Mouse (Mus musculus) embryonic facial prominence, embryonic 15.5 days (tissue): ENCODE data around the gene Triap1. TPM values are rescaled to one million over a fixed set of nuclear protein-coding genes. Genes with fewer than 3 reads are reported as not detected.
"Not testable (repeated sequence)": the region's sequence is repeated elsewhere in the genome, so short reads cannot be mapped to it uniquely, and the experiment has no call there.

Experiments used
- ATAC-seq: fragments of 200-750 bp; cut with Nextera tagmentation; 2 replicates; pipeline ENCODE4 v1.8.0; 2017; ENCODE audit warnings: low read depth, moderate TSS enrichment; ENCODE audit not compliant: insufficient number of reproducible peaks, low FRiP score, low TSS enrichment
- H3K27ac ChIP-seq: fragments of 300-500 bp; sonication (generic); replicated peaks from 2 replicates; pipeline ENCODE4 v1.5.1; 2015; ENCODE audit warnings: mild to moderate bottlenecking, inconsistent platforms
- H3K27me3 ChIP-seq: fragments of 300-500 bp; sonication (generic); 2 replicates; pipeline ENCODE4 v1.6.1; 2015; ENCODE audit warnings: inconsistent platforms
- H3K36me3 ChIP-seq: fragments of 300-500 bp; sonication (generic); 2 replicates; pipeline ENCODE4 v1.6.1; 2015; ENCODE audit warnings: mild to moderate bottlenecking, inconsistent platforms
- H3K4me1 ChIP-seq: fragments of 300-500 bp; sonication (generic); 2 replicates; pipeline ENCODE4 v1.6.1; 2015; ENCODE audit warnings: inconsistent platforms
- H3K4me2 ChIP-seq: fragments of 300-500 bp; sonication (generic); replicated peaks from 2 replicates; pipeline ENCODE4 v1.6.1; 2015; ENCODE audit warnings: mild to moderate bottlenecking, inconsistent platforms
- H3K4me3 ChIP-seq: fragments of 300-500 bp; sonication (generic); replicated peaks from 2 replicates; pipeline ENCODE4 v1.5.1; 2015; ENCODE audit warnings: mild to moderate bottlenecking, inconsistent platforms
- H3K9ac ChIP-seq: fragments of 300-500 bp; sonication (generic); 2 replicates; pipeline ENCODE4 v1.6.1; 2015; ENCODE audit warnings: inconsistent platforms
- H3K9me3 ChIP-seq: fragments of 300-500 bp; sonication (generic); replicated peaks from 2 replicates; pipeline ENCODE4 v1.6.1; 2016; ENCODE audit warnings: inconsistent platforms
- WGBS: fragments of 180-500 bp; shearing (Covaris S2); methylation state at CpG from one replicate; pipeline ENCODE4 v1.1.7; 2015; 5-methylcytosine and 5-hydroxymethylcytosine counted together
- polyA plus RNA-seq: library from polyadenylated mRNA; unstranded; fragments of >200 nt; fragmentation: Nextera tagmentation; extraction: Ambion mirVana; gene quantifications from 2 replicates; pipeline ENCODE4 v1.2.1, GENCODE M21; 2015

Gene Triap1
- polyA plus RNA-seq, 1 experiment from 2014 or later, result 56.4 TPM

DNA sequence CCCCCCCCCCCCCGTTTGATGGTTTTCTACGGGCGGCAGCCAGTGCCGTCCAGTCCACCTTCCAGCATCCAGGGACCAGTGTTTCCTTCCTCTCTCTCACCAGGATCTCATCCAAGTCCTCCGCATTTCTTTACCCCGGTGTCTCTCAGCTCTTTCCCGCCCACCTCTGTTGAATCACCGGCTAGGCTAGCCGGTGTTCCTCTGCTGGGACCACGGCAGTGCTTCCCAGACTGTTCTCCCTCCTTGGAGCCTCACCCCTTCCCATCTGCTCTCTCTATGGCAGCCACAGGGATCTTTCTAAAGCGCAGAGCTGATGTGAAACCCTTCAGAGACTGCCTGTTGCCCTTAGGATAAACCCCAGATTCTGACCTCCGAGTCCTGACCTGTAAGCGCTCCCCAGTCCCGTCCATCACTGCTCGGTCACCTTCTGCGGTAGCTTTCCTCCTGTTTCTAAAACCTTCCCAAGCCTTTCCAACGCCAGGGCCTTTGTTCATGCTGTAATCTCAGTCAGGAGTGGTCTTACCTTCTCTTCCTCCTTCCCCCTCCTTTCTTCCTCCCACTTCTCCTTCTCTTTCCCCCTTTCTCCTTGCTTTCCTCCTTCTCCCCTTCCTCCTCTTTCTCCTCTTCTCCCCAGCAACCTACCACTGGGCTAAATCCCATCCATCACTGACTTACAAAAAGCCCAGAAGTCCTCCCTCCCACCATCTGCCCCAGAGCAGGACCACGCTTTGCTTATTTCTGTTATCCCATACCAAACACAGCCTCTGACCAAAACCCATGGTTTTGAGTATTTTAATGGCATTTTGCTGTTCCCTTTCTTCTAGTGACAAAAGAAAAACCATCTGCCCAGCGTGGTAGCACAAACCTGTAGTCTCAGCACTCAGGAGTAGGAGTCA, 22.0 kb downstream of the Triap1 start:
- 22% methylated on average over 19 of the region's 19 CpGs for WGBS
- H3K4me2 ChIP-seq, result no peak overlapping the region
- H3K9ac ChIP-seq, result no peak overlapping the region
- H3K9me3 ChIP-seq, result no peaks in the 10 kb centered on the region
- no peak overlapping the region for H3K4me3 ChIP-seq
- no peaks in the 10 kb centered on the region for H3K27me3 ChIP-seq
- H3K27ac ChIP-seq, result no peak overlapping the region
- peaks cover 7% of the 10 kb centered on the region; the same call in 1 of the 2 replicates for H3K4me1 ChIP-seq
- no peaks in the 10 kb centered on the region for H3K36me3 ChIP-seq
- ATAC-seq, result no peak

DNA sequence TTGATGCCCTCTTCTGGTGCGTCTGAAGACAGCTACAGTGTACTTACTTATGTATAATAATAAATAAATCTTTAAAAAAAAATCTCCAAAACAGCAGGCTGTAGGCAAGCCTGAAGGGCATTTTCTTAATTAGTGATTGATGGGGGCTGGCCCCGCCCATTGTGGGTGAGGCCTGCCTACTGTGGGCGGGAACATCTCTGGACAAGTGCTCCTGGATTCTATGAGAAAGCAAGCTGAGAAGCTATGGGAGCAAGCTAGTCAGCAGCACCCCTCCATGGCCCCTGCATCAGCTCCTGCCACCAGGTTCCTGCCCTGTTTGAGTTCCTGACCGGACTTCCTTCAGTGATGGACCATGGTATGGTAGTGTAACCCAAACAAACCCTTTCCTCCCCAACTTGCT, 23.8 kb downstream of the Triap1 start:
- 86% methylated on average over 4 of the region's 4 CpGs for WGBS
- Histone ChIP-seq H3K4me3 (no peak overlapping the region), H3K27me3 (no peaks in the 10 kb centered on the region), H3K36me3 (no peaks in the 10 kb centered on the region), H3K4me2 (no peak overlapping the region), H3K9me3 (no peaks in the 10 kb centered on the region), H3K4me1 (no peaks in the 10 kb centered on the region), H3K9ac (no peak overlapping the region), H3K27ac (no peak overlapping the region)
- no peak for ATAC-seq

DNA sequence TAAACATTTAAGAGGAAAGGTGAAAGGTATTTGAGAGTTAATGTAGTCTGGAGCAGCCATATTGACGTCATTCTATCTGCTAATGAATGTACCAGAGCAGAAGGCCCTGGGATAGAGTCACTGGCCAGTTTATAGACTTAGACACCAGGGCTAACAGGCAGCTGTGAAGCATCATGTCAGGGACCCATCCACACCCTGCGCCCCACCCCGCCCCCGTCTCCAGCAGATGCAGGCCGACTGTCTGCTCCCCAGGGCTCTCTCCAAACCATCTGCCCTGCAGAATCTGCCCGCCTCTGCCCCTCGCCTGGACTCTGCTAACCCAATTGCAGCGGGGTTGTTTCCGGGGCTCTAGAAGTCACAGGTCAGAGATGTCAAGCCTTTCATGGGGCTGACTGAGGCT, 30.7 kb downstream of the Triap1 start:
- no peak overlapping the region for H3K4me2 ChIP-seq
- H3K36me3 ChIP-seq, result no peaks in the 10 kb centered on the region
- H3K9me3 ChIP-seq, result no peaks in the 10 kb centered on the region
- no peak overlapping the region for H3K4me3 ChIP-seq
- H3K27ac ChIP-seq, result no peak overlapping the region
- H3K27me3 ChIP-seq, result no peaks in the 10 kb centered on the region
- H3K9ac ChIP-seq, result no peak overlapping the region
- ATAC-seq, result no peak
- WGBS, result 50% methylated on average over 9 of the region's 9 CpGs
- H3K4me1 ChIP-seq, result peaks cover 6% of the 10 kb centered on the region

DNA sequence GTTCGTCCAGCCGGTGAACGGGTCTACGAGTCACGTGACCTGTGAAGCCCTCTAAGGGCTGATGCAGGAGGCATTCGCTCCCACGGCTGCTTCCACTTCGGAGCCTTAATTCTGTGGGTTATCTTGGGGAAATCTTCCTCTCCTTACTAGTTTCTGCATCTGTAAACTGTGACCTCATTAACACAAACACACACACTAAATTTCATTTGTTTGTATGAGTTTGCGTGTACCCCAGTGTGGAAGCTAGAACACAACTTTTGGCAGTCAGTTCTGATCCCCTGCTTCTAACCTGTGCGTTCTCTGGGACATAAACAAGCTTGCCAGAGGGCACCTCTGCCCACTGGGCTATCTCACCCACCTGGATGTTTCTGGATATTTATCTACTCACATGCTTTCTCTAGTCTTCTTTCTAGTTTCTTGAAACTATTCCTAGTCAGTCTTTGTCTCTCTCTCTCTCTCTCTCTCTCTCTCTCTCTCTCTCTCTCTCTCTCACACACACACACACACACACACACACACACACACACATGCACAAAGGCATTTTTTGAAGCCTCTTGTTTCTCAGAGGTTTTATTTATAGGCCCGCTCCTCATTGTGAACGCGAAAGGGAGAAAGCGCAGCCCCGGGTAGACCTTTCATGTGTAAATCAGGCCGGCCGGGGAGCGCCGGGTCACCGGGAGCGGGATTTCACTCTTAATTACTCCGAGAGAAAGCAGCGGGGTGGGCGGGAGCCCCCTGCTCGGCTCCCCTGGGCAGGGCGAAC, 32.6 kb downstream of the Triap1 start:
- WGBS, result 25% methylated on average over 26 of the region's 26 CpGs

DNA sequence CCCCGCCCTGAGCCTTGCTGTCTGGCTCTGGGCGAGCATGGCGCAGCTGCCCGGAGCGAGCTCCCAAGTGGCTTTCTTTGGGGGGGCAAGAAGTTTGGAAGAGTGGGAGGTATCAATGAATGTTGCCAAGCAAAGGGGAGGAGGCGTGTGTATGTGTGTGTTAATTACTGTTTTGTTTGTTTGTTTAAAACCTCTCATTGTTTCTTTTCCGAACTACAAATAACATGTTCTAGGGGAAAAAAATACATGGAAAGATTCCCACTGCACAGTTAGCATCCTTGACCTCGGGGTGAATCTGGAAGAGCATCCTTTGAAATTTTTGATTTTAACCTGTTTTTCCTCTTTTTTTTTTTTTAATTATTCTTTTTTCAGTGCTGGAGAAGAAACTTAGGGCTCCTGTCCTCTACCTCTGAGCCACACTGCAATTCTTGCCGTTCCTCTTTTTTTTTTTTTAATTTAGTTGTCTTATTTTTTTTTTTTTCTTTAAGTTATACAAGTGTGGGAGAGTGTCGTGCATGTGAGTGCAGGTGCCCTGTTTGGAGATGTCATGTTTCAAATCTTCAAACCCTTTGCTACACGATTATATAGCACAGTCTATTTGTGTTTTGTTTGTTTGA, 33.3 kb downstream of the Triap1 start:
- no peak overlapping the region for H3K27ac ChIP-seq

More for the DNA sequence above, 32.6 kb downstream of the Triap1 start:
- Histone ChIP-seq H3K4me3 (peak overlapping the region; percentile 35), H3K9me3 (no peaks in the 10 kb centered on the region), H3K27ac (no peak overlapping the region), H3K9ac (peak overlapping the region; percentile 21; the same call in 1 of the 2 replicates), H3K27me3 (no peaks in the 10 kb centered on the region), H3K36me3 (no peaks in the 10 kb centered on the region), H3K4me2 (peak overlapping the region; percentile 60), H3K4me1 (peaks cover 6% of the 10 kb centered on the region)
- ATAC-seq, result no peak

DNA sequence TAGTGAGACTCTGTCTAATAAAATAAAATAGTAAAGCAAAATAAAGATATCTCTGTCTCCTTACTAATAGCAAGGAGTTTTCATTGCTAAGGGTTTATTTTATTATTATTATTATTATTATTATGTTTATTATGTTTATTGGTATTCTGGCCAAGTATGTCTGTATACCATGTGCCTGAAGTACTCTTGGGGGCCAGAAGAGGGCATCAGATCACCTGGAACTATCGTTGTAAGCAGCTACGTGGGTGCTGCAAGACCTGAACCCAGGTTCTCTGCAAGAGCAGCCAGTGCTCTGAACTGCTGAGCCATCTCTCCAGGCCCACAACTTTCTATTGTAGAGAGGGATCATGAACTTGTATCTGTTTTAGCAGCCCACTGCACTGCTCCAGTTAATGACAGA, 34.4 kb downstream of the Triap1 start:
- H3K27me3 ChIP-seq, result no peaks in the 10 kb centered on the region
- 83% methylated on average over 2 of the region's 2 CpGs for WGBS
- H3K9ac ChIP-seq, result no peak overlapping the region
- no peak for ATAC-seq
- no peak overlapping the region for H3K27ac ChIP-seq
- H3K4me3 ChIP-seq, result no peak overlapping the region
- H3K4me1 ChIP-seq, result peaks cover 6% of the 10 kb centered on the region
- no peaks in the 10 kb centered on the region for H3K9me3 ChIP-seq
- no peak overlapping the region for H3K4me2 ChIP-seq
- no peaks in the 10 kb centered on the region for H3K36me3 ChIP-seq

More for the DNA sequence above, 33.3 kb downstream of the Triap1 start:
- WGBS, result 16% methylated on average over 11 of the region's 11 CpGs
- H3K4me2 ChIP-seq, result peak overlapping the region; percentile 60
- no peaks in the 10 kb centered on the region for H3K27me3 ChIP-seq
- H3K4me1 ChIP-seq, result peaks cover 6% of the 10 kb centered on the region
- H3K4me3 ChIP-seq, result peak overlapping the region; percentile 35
- ATAC-seq, result no peak
- no peaks in the 10 kb centered on the region for H3K9me3 ChIP-seq
- peak overlapping the region; percentile 21; the same call in 1 of the 2 replicates for H3K9ac ChIP-seq
- no peaks in the 10 kb centered on the region for H3K36me3 ChIP-seq

DNA sequence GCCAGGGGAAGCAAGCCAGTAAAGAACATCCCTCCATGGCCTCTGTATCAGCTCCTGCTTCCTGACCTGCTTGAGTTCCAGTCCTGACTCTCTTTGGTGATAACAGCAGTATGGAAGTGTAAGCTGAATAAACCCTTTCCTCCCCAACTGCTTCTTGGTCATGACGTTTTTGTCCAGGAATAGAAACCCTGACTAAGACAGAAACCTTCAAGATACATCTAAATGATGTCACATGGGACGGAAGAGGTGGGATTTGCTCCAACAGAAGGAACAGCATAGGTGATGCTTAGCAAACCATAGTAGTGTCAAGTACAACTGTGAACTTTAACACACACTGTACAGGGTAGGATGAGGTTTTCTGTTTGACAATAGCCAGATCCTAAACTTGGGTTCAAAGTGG, 37.9 kb downstream of the Triap1 start:
- H3K9me3 ChIP-seq, H3K27me3 ChIP-seq, H3K4me1 ChIP-seq, ATAC-seq, H3K36me3 ChIP-seq, H3K4me2 ChIP-seq, H3K9ac ChIP-seq, H3K27ac ChIP-seq, H3K4me3 ChIP-seq: not testable (repeated sequence)
- WGBS, result 71% methylated on average over 2 of the region's 2 CpGs

DNA sequence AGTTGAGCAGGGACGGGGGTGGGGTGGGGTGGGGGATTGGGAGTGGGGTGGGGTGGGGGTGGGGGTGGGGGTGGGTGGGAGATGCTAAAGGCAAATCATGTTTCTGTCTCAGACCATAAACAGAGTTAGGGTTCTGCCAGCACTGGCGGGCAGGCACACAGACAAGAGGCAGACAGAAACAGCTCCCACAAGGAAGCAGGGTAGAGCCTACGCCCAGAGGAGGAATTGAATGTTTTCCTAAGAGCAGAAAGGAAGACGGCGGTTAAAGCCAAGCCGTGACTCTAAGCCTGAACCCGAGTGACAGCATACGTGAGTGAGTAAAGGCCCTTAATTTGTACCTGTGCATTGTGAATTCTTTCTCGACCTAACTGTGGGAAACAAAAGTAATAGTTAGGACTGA, 50.9 kb downstream of the Triap1 start:
- no peaks in the 10 kb centered on the region for H3K9me3 ChIP-seq
- WGBS, result 13% methylated on average over 9 of the region's 9 CpGs
- H3K27ac ChIP-seq, result peak overlapping the region; percentile 51; the same call in 1 of the 2 replicates

DNA sequence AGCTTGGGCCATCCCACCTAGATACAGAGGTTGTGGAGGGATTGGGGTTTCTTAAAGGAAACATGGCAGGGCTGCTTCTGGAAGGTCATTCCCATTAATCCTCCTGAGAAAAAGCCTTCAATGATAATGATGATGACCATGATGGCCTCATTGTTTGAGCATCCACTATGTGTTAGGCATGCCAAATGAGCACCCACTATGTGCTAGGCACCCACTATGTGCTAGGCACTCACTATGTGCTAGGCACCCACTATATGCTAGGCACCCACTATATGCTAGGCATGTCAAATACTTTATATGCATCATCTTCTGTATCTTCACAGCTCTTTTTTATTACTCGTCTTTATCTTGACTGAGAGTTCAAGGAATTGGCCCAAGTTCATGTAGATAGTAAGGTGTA, 51.9 kb downstream of the Triap1 start:
- H3K4me2 ChIP-seq, result no peak overlapping the region
- H3K4me1 ChIP-seq, result peaks cover 15% of the 10 kb centered on the region
- no peaks in the 10 kb centered on the region for H3K36me3 ChIP-seq
- no peaks in the 10 kb centered on the region for H3K9me3 ChIP-seq
- WGBS, result 82% methylated on average over 1 of the region's 1 CpGs
- ATAC-seq, result no peak
- H3K27me3 ChIP-seq, result no peaks in the 10 kb centered on the region
- H3K27ac ChIP-seq, result 0 out of 2 replicates have a peak overlapping the region, but pooled peaks have one; percentile 51
- no peak overlapping the region for H3K4me3 ChIP-seq
- H3K9ac ChIP-seq, result no peak overlapping the region

More for the DNA sequence above, 50.9 kb downstream of the Triap1 start:
- Histone ChIP-seq H3K4me1 (peaks cover 14% of the 10 kb centered on the region), H3K4me2 (no peak overlapping the region), H3K9ac (no peak overlapping the region), H3K36me3 (no peaks in the 10 kb centered on the region), H3K27me3 (no peaks in the 10 kb centered on the region), H3K4me3 (no peak overlapping the region)
- ATAC-seq, result no peak
